Mouse (Mus musculus) forebrain, embryonic 14.5 days (tissue): Measurements from ENCODE around the gene Kcna6. TPM values are rescaled to one million over a fixed set of nuclear protein-coding genes. Genes with fewer than 3 reads are reported as not detected.
A peak's percentile ranks its signal among the peaks of the same experiment; 100 is the strongest.

Experiments
- ATAC-seq: fragments of 200-750 bp; cut with Nextera tagmentation; 2 replicates; pipeline ENCODE4 v1.8.0; 2017; ENCODE audit warnings: mild to moderate bottlenecking, moderate library complexity
- DNase-seq: peaks from one replicate; pipeline ENCODE4 v3.0.0-alpha.2; 2015; ENCODE audit warnings: low spot score
- H3K27ac ChIP-seq: fragments of 300-500 bp; sonication (generic); 2 replicates; pipeline ENCODE4 v1.5.1; 2014; ENCODE audit warnings: low read depth, mild to moderate bottlenecking, control low read depth, low read length, moderate library complexity
- H3K27me3 ChIP-seq: fragments of 300-500 bp; sonication (generic); replicated peaks from 2 replicates; pipeline ENCODE4 v1.6.1; 2014; ENCODE audit warnings: low read length, control low read depth, mixed read lengths; ENCODE audit not compliant: control insufficient read depth, insufficient read depth
- H3K36me3 ChIP-seq: fragments of 300-500 bp; sonication (generic); 2 replicates; pipeline ENCODE4 v1.6.1; 2014; ENCODE audit warnings: low read length, control low read depth; ENCODE audit not compliant: control insufficient read depth, insufficient read depth
- H3K4me1 ChIP-seq: fragments of 300-500 bp; sonication (generic); 2 replicates; pipeline ENCODE4 v1.6.1; 2014; ENCODE audit warnings: antibody characterized with exemption, low read length, control low read depth; ENCODE audit not compliant: control insufficient read depth, insufficient read depth
- H3K4me2 ChIP-seq: fragments of 300-500 bp; sonication (generic); 2 replicates; pipeline ENCODE4 v1.6.1; 2014; ENCODE audit warnings: mild to moderate bottlenecking, control low read depth, low read length
- H3K4me3 ChIP-seq: fragments of 300-500 bp; sonication (generic); 2 replicates; pipeline ENCODE4 v1.5.1; 2014; ENCODE audit warnings: low read depth, low read length, control low read depth
- H3K9ac ChIP-seq: fragments of 300-500 bp; sonication (generic); 2 replicates; pipeline ENCODE4 v1.6.1; 2014; ENCODE audit warnings: mild to moderate bottlenecking, low read length, control low read depth, moderate library complexity
- H3K9me3 ChIP-seq: fragments of 300-500 bp; sonication (generic); replicated peaks from 2 replicates; pipeline ENCODE4 v1.6.1; 2016; ENCODE audit warnings: low read length, control low read depth, mixed read lengths; ENCODE audit not compliant: control insufficient read depth
- WGBS: fragments of 180-500 bp; shearing (Covaris S2); extraction: QIAGEN DNeasy Blood & Tissue Kit; methylation state at CpG from one replicate; pipeline ENCODE4 v1.1.7; 2014; 5-methylcytosine and 5-hydroxymethylcytosine counted together
- polyA plus RNA-seq: library from polyadenylated mRNA; unstranded; fragments of >200 nt; fragmentation: Nextera tagmentation; extraction: Ambion mirVana; gene quantifications from 2 replicates; pipeline ENCODE4 v1.2.1, GENCODE M21; 2014

Gene Kcna6
- polyA plus RNA-seq, 1 experiment from 2014 or later = 6.7 TPM

DNA sequence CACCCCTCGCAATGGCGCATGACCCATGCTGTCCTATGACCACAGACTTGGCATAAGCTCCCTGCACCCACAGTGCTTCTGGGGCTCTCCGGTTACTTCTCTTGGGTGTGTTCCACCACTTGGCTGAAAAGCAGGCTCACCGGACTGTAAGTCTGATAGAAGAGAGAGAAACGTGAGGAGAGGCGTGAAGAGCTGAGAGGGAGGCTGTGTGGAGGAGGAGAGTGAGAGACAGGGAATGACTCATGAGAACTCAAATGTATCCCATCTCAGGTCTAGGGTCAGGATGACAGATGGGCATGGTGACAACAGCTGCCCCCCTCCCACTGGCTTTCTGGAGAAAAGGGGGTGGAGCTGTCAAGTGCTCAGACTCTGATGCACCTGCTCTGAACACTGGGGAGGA, 34.5 kb downstream of the Kcna6 start:
- peak; percentile 23 for DNase-seq

DNA sequence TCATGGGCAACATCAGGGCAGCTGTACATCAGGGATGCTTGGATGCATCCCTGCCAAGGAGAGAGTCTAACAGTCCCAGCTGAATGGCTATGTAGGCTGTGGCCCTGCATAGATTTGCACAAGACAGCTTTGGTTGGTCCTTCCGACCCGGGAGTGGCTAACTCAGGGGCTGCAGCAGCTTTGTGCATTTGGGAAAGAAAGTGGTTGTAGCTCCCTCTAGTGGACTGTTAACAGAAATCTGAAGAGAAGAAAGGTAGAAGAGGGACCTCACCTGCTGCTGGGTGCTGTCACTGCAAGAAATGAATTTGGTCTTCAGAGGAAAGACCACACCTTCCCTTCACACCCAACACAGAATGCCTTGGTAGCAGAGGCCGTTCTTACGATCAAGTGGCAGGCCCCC, 36.0 kb downstream of the Kcna6 start:
- no peak for ATAC-seq

More for the DNA sequence above, 34.5 kb downstream of the Kcna6 start:
- no peak overlapping the region for H3K27ac ChIP-seq
- H3K9me3 ChIP-seq = no peaks in the 10 kb centered on the region
- no peak overlapping the region for H3K9ac ChIP-seq
- WGBS = 78% methylated on average over 6 of the region's 6 CpGs
- H3K4me1 ChIP-seq = no peaks in the 10 kb centered on the region
- H3K4me3 ChIP-seq = no peak overlapping the region
- no peaks in the 10 kb centered on the region for H3K36me3 ChIP-seq
- ATAC-seq = no peak
- no peak overlapping the region for H3K4me2 ChIP-seq
- no peaks in the 10 kb centered on the region for H3K27me3 ChIP-seq

DNA sequence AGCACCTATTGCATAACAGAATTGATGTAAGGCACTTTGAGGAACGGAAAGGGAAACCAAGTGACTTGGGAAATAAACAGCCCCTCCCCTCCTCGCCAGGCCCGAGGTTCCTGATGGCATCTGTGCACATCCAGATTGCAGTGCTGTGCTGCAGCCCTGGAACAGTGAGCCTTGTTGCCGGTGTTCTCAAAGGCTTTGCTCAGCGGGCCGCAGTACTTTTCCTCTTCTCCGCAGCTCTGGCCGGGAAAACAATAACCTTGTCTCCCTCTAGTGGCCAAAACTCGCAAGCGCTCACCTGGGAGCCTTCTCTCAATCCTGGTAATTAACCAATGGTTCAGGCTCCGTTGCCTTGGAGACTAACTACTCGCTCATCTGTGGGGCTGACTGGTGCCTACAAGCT, 38.4 kb downstream of the Kcna6 start:
- peak; percentile 84 for ATAC-seq
- Histone ChIP-seq H3K4me2 (peak overlapping the region; percentile 37), H3K27ac (no peak overlapping the region), H3K27me3 (no peaks in the 10 kb centered on the region), H3K36me3 (no peaks in the 10 kb centered on the region), H3K9ac (no peak overlapping the region), H3K9me3 (no peaks in the 10 kb centered on the region), H3K4me1 (no peaks in the 10 kb centered on the region), H3K4me3 (no peak overlapping the region)
- WGBS = 5% methylated on average over 12 of the region's 12 CpGs
- peak; percentile 92 for DNase-seq

More for the DNA sequence above, 36.0 kb downstream of the Kcna6 start:
- no peak overlapping the region for H3K9ac ChIP-seq
- H3K4me2 ChIP-seq = no peak overlapping the region
- no peaks in the 10 kb centered on the region for H3K36me3 ChIP-seq
- H3K27me3 ChIP-seq = no peaks in the 10 kb centered on the region
- no peak overlapping the region for H3K4me3 ChIP-seq
- H3K9me3 ChIP-seq = no peaks in the 10 kb centered on the region
- WGBS = 25% methylated on average over 4 of the region's 4 CpGs
- no peaks in the 10 kb centered on the region for H3K4me1 ChIP-seq
- peak; percentile 73 for DNase-seq
- H3K27ac ChIP-seq = no peak overlapping the region

DNA sequence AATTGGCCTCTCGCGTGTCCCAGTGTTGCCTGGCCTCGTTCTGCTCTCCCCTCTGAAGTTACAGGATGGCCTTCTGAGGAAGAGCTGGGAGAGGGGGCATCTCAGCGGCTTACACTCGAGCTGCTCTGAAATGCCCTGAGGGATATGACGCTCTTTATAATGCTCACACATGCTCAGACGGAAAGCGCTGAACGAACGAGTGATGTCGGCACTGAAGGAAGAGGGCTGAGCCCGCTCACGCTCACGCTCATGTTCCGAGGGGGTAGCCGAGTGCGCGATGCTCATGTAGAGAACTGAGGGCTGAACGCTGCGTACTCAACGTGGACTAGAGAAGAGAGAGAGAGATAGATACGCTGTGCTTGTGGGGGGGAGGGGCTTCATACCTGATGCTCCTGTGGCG, 39.3 kb downstream of the Kcna6 start:
- no peaks in the 10 kb centered on the region for H3K36me3 ChIP-seq
- H3K4me2 ChIP-seq = no peak overlapping the region
- no peak for ATAC-seq
- no peaks in the 10 kb centered on the region for H3K27me3 ChIP-seq
- DNase-seq = no peak
- H3K4me3 ChIP-seq = no peak overlapping the region
- no peak overlapping the region for H3K27ac ChIP-seq
- no peaks in the 10 kb centered on the region for H3K9me3 ChIP-seq
- 75% methylated on average over 23 of the region's 23 CpGs for WGBS
- H3K4me1 ChIP-seq = no peaks in the 10 kb centered on the region
- no peak overlapping the region for H3K9ac ChIP-seq

DNA sequence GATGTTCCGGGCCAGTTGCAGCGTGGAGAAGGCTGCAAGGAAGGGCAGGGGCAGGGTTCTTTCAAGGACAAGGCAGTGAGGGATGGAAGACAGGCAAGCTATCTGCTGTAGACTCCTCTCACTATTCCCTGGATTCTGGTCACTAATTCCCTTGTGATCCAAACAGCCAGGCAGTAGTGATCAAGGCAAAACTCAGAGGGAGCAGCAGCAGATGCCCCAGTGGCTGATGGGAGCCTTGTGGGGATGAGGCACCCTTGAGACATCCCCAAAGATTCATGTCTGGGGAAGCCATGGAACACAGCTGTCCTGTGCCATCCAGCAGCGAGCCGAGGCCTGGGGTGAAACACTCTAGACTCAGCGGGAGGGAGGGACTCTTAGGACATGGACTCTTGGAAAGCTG, 40.5 kb downstream of the Kcna6 start:
- Histone ChIP-seq H3K4me1 (no peaks in the 10 kb centered on the region), H3K27ac (no peak overlapping the region), H3K4me2 (no peak overlapping the region), H3K9ac (no peak overlapping the region), H3K4me3 (no peak overlapping the region), H3K9me3 (no peaks in the 10 kb centered on the region), H3K27me3 (no peaks in the 10 kb centered on the region), H3K36me3 (no peaks in the 10 kb centered on the region)
- WGBS = 82% methylated on average over 5 of the region's 5 CpGs
- ATAC-seq (no peak), DNase-seq (no peak)

DNA sequence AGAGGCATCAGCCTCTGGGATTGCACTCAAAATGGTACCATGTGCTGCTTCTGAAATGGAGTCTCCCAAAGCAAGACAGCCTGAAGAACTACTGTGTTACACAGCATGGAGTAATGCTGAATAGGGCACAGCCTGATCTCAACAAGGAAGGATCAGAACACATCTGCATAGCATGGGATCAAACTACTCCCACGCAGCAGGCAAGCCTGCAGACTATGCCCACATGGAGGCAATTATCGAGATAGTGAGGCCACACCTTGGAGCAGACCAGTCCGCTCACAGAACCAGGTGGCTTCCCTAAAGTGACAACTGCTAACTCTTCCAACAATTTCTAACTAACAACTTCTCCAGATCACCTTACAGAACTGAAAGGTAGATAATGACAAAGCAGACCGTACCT, 53.4 kb downstream of the Kcna6 start:
- Histone ChIP-seq H3K4me1 (no peaks in the 10 kb centered on the region), H3K36me3 (no peaks in the 10 kb centered on the region), H3K27ac (no peak overlapping the region), H3K4me3 (no peak overlapping the region), H3K9ac (no peak overlapping the region), H3K4me2 (no peak overlapping the region), H3K27me3 (no peaks in the 10 kb centered on the region), H3K9me3 (no peaks in the 10 kb centered on the region)
- ATAC-seq = no peak
- 72% methylated on average over 4 of the region's 4 CpGs for WGBS
- DNase-seq = no peak

DNA sequence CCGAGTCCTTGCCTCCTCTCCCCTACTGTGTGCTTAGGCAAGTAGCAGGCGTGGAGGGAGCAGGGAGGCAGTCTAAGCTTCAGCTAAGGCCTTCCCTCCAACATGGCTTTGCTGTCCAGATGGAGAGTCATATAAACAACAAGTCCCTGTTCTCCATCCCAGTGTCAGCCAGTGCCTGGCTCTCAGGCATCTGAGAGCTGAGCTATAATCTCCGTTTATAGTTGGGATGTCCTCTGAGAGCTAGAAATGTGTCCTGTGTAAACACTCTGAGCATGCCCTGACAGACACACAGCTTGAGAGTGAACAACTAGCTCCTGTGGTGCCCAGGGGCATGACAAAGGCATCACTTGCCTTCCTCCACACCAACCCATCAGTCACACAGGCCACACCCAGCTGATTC, 55.3 kb downstream of the Kcna6 start:
- no peak for DNase-seq
- H3K4me1 ChIP-seq = no peaks in the 10 kb centered on the region
- WGBS = 83% methylated on average over 3 of the region's 3 CpGs

DNA sequence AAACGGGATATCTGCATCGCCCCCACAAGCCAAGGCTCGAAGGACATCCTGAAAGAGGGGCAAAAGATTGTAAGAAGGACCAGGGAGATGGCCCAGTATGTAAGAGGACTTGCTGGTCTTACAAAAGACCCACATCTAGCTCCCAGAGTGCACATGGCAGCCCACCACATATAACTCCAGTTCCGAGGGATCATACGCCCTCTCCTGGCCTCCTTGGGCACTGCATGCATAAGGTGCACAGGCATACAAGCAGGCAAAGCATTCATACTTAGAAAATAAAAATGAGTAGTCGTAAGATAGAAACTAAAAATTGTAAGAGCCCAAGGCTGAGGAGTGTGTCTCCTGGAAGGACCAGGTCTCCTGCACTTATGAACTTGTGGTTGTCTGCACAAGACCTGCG, 61.5 kb downstream of the Kcna6 start:
- Histone ChIP-seq H3K27ac (no peak overlapping the region), H3K4me2 (no peak overlapping the region), H3K9me3 (no peaks in the 10 kb centered on the region), H3K4me3 (no peak overlapping the region), H3K27me3 (no peaks in the 10 kb centered on the region), H3K4me1 (no peaks in the 10 kb centered on the region), H3K36me3 (no peaks in the 10 kb centered on the region), H3K9ac (no peak overlapping the region)
- ATAC-seq (no peak), DNase-seq (no peak)
- 67% methylated on average over 7 of the region's 7 CpGs for WGBS

More for the DNA sequence above, 55.3 kb downstream of the Kcna6 start:
- Histone ChIP-seq H3K4me2 (no peak overlapping the region), H3K9ac (no peak overlapping the region), H3K27me3 (no peaks in the 10 kb centered on the region), H3K27ac (no peak overlapping the region), H3K4me3 (no peak overlapping the region), H3K9me3 (no peaks in the 10 kb centered on the region), H3K36me3 (no peaks in the 10 kb centered on the region)
- no peak for ATAC-seq

DNA sequence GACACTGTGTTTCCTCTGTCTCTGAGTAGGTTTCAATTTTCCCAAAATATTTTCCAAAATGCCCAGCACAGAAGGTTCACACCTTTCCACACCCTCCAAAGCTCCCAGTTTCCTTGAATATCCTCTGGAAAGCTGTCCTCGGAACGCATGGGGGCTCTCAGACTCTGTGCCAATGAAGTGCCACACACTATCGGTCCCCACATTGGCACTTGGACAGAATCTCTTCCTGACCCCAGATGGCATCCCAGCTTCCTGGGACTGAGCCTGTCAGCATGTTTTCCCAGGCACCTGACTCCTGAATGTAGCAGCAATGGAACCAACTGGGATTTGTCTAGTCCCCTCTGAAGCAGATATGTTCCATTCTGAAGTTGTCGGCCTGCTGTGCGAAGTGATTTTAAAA, 73.5 kb downstream of the Kcna6 start:
- Histone ChIP-seq H3K4me3 (no peak overlapping the region), H3K9me3 (no peaks in the 10 kb centered on the region), H3K27me3 (no peaks in the 10 kb centered on the region), H3K4me1 (no peaks in the 10 kb centered on the region), H3K27ac (no peak overlapping the region), H3K9ac (no peak overlapping the region), H3K36me3 (no peaks in the 10 kb centered on the region), H3K4me2 (no peak overlapping the region)
- peak; percentile 6 for DNase-seq
- WGBS = 83% methylated on average over 5 of the region's 5 CpGs
- ATAC-seq = no peak
